Mouse (Mus musculus) testis, postnatal 14 days (tissue): ENCODE measurements at regions not wholly inside any gene's neighbourhood (a gene's known extent, or its start where the extent isn't known, plus 50 kb on each side); places are given as distances from the start of the nearest gene placed in this dataset.

Experiments used
- DNase-seq: peaks from one replicate; pipeline ENCODE4 v3.0.0; 2021; ENCODE audit warnings: low spot score

- DNase-seq: no peak
Measured at GRCm38 (mm10) chr13:106100239-106100638, 656.8 kb downstream of the Htr1a start.

DNA sequence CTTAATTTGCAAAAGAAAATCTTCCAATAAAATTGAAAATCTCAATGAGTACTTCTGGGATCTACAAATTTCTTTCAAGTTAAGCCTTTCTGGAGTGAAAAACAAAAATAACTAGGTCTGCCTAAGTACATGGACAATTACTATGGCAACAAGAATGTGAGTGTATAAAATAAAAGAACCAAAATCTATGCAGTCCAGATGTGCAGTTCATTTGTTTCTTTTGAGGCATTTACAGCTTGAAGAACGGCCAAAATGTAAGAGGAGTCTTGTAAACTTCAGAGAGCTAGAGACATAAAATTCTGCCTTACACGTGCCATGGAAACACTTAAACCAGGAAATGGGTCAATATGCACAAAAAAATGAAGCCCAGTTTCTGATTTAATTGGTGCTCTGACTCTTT, 698.7 kb downstream of the Htr1a start:
- no peak for DNase-seq

GRCm38 (mm10) chr13:106166377-106166776, 722.9 kb downstream of the Htr1a start:
- peak; percentile 6 for DNase-seq

DNA sequence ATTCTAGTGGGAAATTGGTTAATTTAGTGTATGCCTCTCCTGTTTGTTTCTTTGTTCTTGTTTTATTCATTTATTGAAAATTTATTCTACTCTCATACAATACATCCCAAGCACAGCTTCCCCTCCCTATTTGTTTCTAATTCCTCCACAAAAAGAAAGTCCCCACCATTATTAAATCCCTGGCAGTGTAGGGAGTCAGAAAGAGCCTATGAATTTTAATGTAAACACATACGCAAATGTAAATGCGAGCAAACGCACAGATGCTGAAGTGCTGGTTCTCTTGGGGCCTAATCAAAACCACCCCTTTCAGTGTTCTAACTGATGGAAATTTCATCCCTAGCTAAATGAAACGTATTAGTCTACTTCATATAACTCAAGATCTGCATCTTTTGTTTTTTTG, 729.9 kb downstream of the Htr1a start:
- DNase-seq: no peak

DNA sequence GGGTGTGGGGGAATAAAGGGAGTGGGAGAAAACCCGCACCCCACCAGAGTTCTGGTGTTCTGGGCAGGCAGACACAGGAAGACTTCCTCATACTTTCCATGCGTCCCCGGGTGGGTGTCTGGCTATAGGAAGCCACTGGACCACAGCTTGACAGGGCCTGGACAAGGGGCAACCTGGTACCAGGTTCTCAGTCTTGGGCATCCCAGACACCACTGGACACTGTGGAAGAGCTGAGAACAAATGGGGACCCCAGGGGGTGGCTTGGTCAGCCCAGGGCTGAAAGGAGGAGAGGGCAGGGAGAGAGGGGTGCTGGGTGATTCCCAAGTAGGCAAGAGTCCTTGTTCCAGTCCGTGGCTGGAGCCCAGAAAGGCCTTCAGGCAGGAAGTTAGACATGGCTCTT, 730.9 kb downstream of the Htr1a start:
- no peak for DNase-seq

- DNase-seq: no peak
Measured at GRCm38 (mm10) chr13:106180734-106181133, 737.3 kb downstream of the Htr1a start.
